Mouse (Mus musculus): Measurements from ENCODE around the gene Mfsd6.

DNA sequence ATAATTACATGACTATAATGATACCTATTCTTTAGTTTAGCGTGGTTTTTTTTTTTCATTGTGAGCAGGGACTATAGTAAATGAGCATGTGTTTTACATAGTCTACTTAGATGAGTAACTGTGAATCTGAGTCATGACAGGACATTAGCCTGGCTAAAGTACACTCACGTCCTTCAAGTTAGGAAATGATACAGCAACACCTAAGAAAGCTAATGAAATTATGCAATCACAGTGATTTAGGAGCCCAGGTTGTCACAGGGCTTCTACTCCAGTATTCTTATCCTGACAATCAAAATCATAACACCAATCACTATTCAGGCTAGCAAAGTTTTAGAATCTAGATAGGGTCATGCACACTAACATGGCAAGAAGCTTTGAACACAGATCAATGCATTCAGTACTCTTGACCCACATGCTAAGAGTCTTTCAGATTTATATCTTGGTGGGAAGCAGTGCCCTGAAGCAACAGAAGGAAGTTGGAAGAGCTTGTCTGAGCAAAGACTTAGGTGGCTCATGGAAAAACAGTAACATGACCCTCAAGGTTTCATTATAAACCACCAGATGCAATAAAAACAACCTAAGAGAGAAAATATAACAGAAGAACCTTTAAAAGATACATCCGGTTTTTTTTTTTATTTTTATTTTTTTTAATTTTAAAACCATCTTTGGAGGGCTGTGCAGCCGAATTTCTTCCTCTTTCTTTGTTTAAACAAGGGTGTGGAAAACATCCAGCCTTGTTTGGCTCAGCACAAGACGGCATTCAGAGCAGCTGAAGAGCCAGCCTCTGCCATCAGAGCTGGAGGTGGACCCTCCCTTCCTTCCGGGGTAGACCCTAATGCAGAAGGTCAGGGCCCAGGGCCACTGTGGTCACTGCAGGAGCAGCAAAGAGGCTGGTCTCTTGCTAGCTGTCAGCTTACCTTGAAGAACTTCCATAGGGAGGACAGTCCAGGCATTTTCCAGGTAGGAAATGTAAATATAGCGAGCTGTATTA is 51.4 kb downstream of the Mfsd6 start:
- no peak for TF ChIP-seq CTCF (IDR thresholded peaks at IDR 0.05; ENCODE audit: low read depth)
- no peak for TF ChIP-seq EP300 (IDR thresholded peaks at IDR 0.05; ENCODE audit: low read depth)
